Mouse (Mus musculus) thymus, adult 2 months (tissue): ENCODE measurements around the gene Ndel1. TPM values are rescaled to one million over a fixed set of nuclear protein-coding genes. Genes with fewer than 3 reads are reported as not detected.
A peak's percentile ranks its signal among the peaks of the same experiment; 100 is the strongest.

Experiments
- DNase-seq: peaks from one replicate; pipeline ENCODE4 v3.0.0; 2021
- H3K27ac ChIP-seq: fragments of 200-500 bp; 2 replicates; pipeline ENCODE4 v1.5.1; 2012; ENCODE audit warnings: low read length, control low read depth; ENCODE audit not compliant: control insufficient read depth, insufficient read depth
- H3K27me3 ChIP-seq: fragments of 200-500 bp; 2 replicates; pipeline ENCODE4 v1.6.1; 2012; ENCODE audit warnings: mild to moderate bottlenecking, low read length, moderate library complexity, mixed read lengths; ENCODE audit not compliant: control insufficient read depth, insufficient read depth
- H3K36me3 ChIP-seq: fragments of 200-500 bp; 2 replicates; pipeline ENCODE4 v1.6.1; 2012; ENCODE audit warnings: mild to moderate bottlenecking, low read length, moderate library complexity; ENCODE audit not compliant: control insufficient read depth, insufficient read depth
- H3K4me1 ChIP-seq: fragments of 200-500 bp; replicated peaks from 2 replicates; pipeline ENCODE4 v1.6.1; 2012; ENCODE audit warnings: low read length; ENCODE audit not compliant: control insufficient read depth, insufficient read depth
- H3K4me3 ChIP-seq: fragments of 200-500 bp; 2 replicates; pipeline ENCODE4 v1.5.1; 2012; ENCODE audit warnings: mild to moderate bottlenecking, low read length, control low read depth, moderate library complexity; ENCODE audit not compliant: control insufficient read depth, insufficient read depth
- CTCF ChIP-seq: fragments of 200-500 bp; IDR thresholded peaks from 2 replicates; pipeline ENCODE4 v1.5.1; 2012; ENCODE audit warnings: mild to moderate bottlenecking, control low read depth, low read length, moderate library complexity, borderline replicate concordance; ENCODE audit not compliant: control insufficient read depth, poor library complexity, insufficient read depth; ENCODE audit errors: extremely low read depth
- POLR2A ChIP-seq: fragments of 200-500 bp; IDR thresholded peaks from 2 replicates; pipeline ENCODE4 v1.6.1; 2012; ENCODE audit warnings: mild to moderate bottlenecking, low read length, control low read depth, moderate library complexity; ENCODE audit not compliant: control insufficient read depth, poor library complexity, insufficient read depth; ENCODE audit errors: extremely low read depth
- WGBS: fragments of 180-500 bp; shearing (Covaris S2); methylation state at CpG from one replicate; pipeline ENCODE4 v1.1.7; 2018; 5-methylcytosine and 5-hydroxymethylcytosine counted together
- polyA plus RNA-seq: library from polyadenylated mRNA; depleted of rRNA; stranded (reverse); fragments of >200 nt; gene quantifications from 2 replicates; pipeline ENCODE4 v1.2.3, GENCODE M21; 2012

Gene Ndel1
- polyA plus RNA-seq, 1 experiment = 57.0 TPM

DNA sequence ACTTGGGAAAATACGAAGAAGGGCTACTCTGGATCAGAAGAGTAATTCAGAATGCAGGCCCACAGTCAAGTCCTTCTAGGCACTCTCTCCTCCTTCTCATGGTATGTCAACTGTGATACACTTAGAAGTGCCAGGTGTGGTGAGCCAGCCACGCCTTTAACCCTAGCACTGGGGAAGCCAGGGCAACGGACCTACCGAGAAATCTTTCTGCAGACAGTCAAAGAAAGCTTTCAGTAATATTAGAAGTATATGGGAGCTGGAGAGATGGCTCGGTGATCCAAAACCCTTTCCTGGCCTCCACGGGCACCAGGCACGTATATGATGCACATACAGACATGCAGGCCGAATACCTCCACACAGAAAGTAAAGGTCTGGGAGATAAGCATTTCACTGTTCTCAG is 53.2 kb downstream of the Ndel1 start:
- H3K4me1 ChIP-seq = no peaks in the 10 kb centered on the region
- H3K27ac ChIP-seq = 0 out of 2 replicates have a peak overlapping the region, but pooled peaks have one; percentile 11
- TF ChIP-seq CTCF (no peak), POLR2A (no peak)
- WGBS = 84% methylated on average over 8 of the region's 8 CpGs
- H3K4me3 ChIP-seq = no peak overlapping the region
- peaks cover 11% of the 10 kb centered on the region for H3K36me3 ChIP-seq
- H3K27me3 ChIP-seq = no peaks in the 10 kb centered on the region
- DNase-seq = no peak

DNA sequence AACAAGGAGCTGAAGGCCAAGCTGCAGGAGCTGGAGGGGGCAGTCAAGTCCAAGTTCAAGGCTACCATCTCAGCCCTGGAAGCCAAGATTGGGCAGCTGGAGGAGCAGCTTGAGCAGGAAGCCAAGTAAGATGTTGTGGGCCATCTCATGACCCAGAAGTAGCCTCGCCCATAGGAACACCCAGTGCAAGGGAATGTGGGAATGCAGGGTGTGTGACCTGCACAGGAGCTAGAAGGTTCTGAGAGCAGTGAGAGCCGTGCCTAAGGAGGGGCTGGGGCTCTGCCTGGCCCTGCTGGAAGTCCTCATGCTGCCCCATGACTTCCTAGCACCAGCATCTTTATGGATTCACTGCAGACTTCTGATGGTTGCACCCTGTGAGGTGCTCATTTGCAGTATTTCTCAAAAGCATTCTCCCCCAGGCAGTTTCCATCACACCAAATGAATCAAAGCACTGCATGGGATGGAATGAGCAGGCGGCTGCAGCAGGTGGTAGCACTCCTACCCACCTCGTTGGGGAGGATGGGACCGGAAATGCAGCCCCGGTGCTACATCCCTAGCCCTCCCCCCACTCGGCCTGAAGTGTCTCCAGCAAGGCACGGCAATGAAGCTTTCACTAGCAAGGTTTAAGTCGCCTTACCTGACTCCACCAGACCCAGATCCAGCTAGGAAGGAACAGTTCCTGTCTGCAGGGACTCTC is 59.6 kb downstream of the Ndel1 start:
- H3K36me3 ChIP-seq = no peaks in the 10 kb centered on the region
- no peak for DNase-seq
- TF ChIP-seq CTCF (no peak), POLR2A (no peak)

DNA sequence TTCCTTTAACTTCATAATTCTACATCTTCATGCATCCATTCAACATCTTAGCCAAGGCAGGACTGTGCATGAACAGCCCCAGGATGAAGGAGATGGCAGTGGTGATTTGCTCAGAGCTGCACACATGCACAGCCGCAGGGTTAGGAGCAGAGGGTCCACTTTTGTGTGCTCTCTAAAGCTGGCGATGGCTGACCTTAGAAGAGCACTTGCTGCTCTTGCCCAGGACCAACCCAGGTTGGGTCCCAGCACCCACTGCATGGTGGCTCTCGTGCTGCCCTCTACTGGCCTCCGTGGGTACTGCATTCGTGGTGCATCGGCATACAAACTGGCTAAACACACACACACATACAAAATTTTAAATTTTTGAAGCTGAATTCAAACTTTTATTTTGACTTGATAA is 63.9 kb downstream of the Ndel1 start:
- no peak overlapping the region for H3K4me3 ChIP-seq
- no peaks in the 10 kb centered on the region for H3K27me3 ChIP-seq
- peak; percentile 75 for DNase-seq
- TF ChIP-seq CTCF (peak; percentile 95), POLR2A (no peak)
- H3K4me1 ChIP-seq = no peaks in the 10 kb centered on the region
- 45% methylated on average over 6 of the region's 6 CpGs for WGBS
- no peak overlapping the region for H3K27ac ChIP-seq
- H3K36me3 ChIP-seq = no peaks in the 10 kb centered on the region

More for the DNA sequence above, 59.6 kb downstream of the Ndel1 start:
- Histone ChIP-seq H3K4me1 (no peaks in the 10 kb centered on the region), H3K4me3 (no peak overlapping the region), H3K27ac (no peak overlapping the region), H3K27me3 (no peaks in the 10 kb centered on the region)
- 94% methylated on average over 9 of the region's 9 CpGs for WGBS

DNA sequence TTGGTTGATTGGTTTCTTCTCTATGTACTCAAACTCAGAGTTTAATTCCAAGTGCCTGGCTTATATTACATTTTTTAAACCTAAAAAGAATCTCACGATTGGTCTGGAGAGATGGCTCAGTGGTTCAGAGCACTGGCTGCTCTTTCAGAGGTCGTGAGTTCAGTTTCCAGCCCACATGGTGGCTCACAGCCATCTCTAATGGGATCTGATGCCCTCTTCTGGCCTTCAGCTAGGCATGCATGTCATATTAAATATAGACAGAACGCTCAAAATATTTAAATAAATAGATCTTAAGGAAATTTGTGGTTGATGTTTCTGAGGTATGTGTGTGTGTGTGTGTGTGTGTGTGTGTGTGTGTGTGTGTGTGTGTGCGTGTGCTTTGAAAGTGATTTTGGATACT is 66.5 kb downstream of the Ndel1 start:
- DNase-seq = no peak
- WGBS = 31% methylated on average over 4 of the region's 4 CpGs
- Histone ChIP-seq H3K4me3 (no peak overlapping the region), H3K27ac (no peak overlapping the region), H3K27me3 (no peaks in the 10 kb centered on the region), H3K36me3 (no peaks in the 10 kb centered on the region), H3K4me1 (no peaks in the 10 kb centered on the region)
- TF ChIP-seq POLR2A (no peak), CTCF (no peak)

DNA sequence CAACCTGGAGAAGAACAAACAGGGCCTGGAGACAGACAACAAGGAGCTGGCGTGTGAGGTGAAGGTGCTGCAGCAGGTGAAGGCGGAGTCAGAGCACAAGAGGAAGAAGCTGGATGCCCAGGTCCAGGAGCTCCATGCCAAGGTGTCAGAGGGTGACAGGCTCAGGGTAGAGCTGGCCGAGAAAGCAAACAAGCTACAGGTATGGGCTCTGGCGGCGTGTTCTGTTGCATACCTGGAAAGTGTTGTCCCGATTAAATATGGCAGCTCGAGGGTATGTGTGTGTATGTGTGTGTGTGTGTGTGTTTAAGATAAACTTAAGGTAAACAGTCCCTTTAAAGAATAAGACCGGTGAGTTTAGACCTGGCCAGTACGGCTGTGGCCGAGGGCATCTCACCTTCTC is 73.4 kb downstream of the Ndel1 start:
- H3K4me3 ChIP-seq = no peak overlapping the region
- 98% methylated on average over 10 of the region's 10 CpGs for WGBS
- H3K4me1 ChIP-seq = peaks cover 3% of the 10 kb centered on the region; the same call in 1 of the 2 replicates
- H3K36me3 ChIP-seq = no peaks in the 10 kb centered on the region
- no peaks in the 10 kb centered on the region for H3K27me3 ChIP-seq
- DNase-seq = no peak
- no peak overlapping the region for H3K27ac ChIP-seq
- TF ChIP-seq POLR2A = no peak
- no peak for TF ChIP-seq CTCF

DNA sequence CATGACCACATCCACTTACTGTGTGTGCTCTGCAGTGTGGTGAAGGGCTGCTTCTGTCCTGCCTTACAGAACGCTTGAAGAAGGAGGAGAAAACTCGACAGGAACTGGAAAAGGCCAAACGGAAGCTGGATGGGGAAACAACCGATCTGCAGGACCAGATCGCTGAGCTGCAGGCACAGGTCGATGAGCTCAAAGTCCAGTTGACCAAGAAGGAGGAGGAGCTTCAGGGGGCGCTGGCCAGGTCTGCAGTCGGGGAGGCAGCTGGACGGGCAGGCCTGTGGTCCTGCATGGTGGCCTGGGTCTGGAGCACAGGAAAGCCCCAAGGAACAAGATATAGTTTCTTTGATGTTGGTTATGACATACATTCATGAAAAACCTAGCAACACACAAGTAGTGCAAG is 79.9 kb downstream of the Ndel1 start:
- no peaks in the 10 kb centered on the region for H3K36me3 ChIP-seq
- 97% methylated on average over 9 of the region's 9 CpGs for WGBS
- H3K27ac ChIP-seq = no peak overlapping the region

DNA sequence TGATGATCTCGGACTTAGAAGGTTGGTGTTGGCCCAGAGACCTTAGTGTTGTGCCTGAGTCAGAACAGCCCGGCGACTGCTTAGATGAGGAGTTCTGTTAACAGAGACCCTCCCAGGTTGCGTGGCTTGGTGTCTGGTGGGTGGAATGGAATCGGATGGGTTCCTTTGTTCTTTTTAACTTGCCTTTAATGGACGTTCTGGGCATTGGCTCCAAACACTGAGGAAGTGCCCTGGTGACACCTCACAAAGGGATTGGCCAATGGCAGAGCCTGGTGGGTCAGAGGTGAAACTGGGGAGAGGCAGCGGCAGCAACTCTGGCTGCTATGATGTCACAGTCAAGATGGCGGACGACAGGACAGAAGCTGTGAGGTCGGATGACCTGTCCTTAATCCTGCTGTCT is 80.9 kb downstream of the Ndel1 start:
- WGBS = 97% methylated on average over 10 of the region's 10 CpGs
- Histone ChIP-seq H3K27ac (no peak overlapping the region), H3K4me1 (peaks cover 6% of the 10 kb centered on the region), H3K4me3 (no peak overlapping the region), H3K27me3 (no peaks in the 10 kb centered on the region), H3K36me3 (no peaks in the 10 kb centered on the region)
- no peak for DNase-seq
- no peak for TF ChIP-seq POLR2A
- no peak for TF ChIP-seq CTCF

More for the DNA sequence above, 79.9 kb downstream of the Ndel1 start:
- Histone ChIP-seq H3K4me3 (no peak overlapping the region), H3K4me1 (peaks cover 3% of the 10 kb centered on the region), H3K27me3 (no peaks in the 10 kb centered on the region)
- DNase-seq = no peak
- TF ChIP-seq CTCF = no peak
- no peak for TF ChIP-seq POLR2A

DNA sequence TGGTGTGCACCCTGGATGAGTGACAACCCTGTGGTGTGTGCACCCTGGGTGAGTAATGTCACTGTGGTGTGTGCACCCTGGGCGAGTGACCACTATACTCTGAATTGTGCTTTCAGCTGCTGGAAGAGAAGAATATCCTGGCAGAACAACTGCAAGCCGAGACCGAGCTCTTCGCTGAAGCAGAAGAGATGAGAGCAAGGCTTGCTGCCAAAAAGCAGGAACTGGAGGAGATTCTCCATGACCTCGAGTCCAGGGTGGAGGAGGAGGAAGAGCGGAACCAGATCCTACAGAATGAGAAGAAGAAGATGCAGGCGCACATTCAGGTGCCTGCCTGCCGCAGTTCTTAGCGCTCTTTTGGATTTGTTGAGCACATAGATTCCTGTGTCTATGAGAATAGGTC is 84.4 kb downstream of the Ndel1 start:
- no peaks in the 10 kb centered on the region for H3K27me3 ChIP-seq
- H3K36me3 ChIP-seq = no peaks in the 10 kb centered on the region
- 93% methylated on average over 9 of the region's 9 CpGs for WGBS

More for the DNA sequence above, 84.4 kb downstream of the Ndel1 start:
- no peak for TF ChIP-seq POLR2A
- TF ChIP-seq CTCF = no peak
- Histone ChIP-seq H3K27ac (no peak overlapping the region), H3K4me3 (no peak overlapping the region), H3K4me1 (peaks cover 6% of the 10 kb centered on the region)
- DNase-seq = no peak
